Mouse (Mus musculus): ENCODE measurements at regions not wholly inside any gene's neighbourhood (a gene's known extent, or its start where the extent isn't known, plus 50 kb on each side); places are given as distances from the start of the nearest gene placed in this dataset.
A peak's percentile ranks its signal among the peaks of the same experiment; 100 is the strongest.

- WGBS = 43% methylated on average over 2 of the region's 2 CpGs
- Histone ChIP-seq H3K27me3 (ENCODE audit: control insufficient read depth, insufficient read depth, low read length) (no peaks in the 10 kb centered on the region), H3K9me3 (replicated peaks; ENCODE audit: control insufficient read depth, low read length) (no peaks in the 10 kb centered on the region), H3K4me2 (ENCODE audit: low read depth, low read length) (no peak overlapping the region), H3K27ac (ENCODE audit: low read length) (no peak overlapping the region), H3K4me3 (ENCODE audit: low read length) (no peak overlapping the region), H3K9ac (ENCODE audit: low read length) (no peak overlapping the region), H3K36me3 (ENCODE audit: control insufficient read depth, insufficient read depth) (no peaks in the 10 kb centered on the region), H3K4me1 (ENCODE audit: control insufficient read depth, insufficient read depth, low read length) (no peaks in the 10 kb centered on the region)
- no peak for ATAC-seq (replicated peaks; ENCODE audit: extremely low read depth, insufficient read depth, low FRiP score)
These were observed 87.7 kb upstream of the Pkn2 start for GRCm38 (mm10) chr3:142969501-142969900.

- H3K36me3 ChIP-seq (ENCODE audit: control insufficient read depth, insufficient read depth) = no peaks in the 10 kb centered on the region
- ATAC-seq (replicated peaks; ENCODE audit: extremely low read depth, insufficient read depth, low FRiP score) = no peak
- H3K4me3 ChIP-seq (ENCODE audit: low read length) = no peak overlapping the region
- WGBS = 67% methylated on average over 4 of the region's 4 CpGs
- H3K27ac ChIP-seq (ENCODE audit: low read length) = no peak overlapping the region
- H3K9me3 ChIP-seq (replicated peaks; ENCODE audit: control insufficient read depth, low read length) = no peaks in the 10 kb centered on the region
- no peak overlapping the region for H3K9ac ChIP-seq (ENCODE audit: low read length)
- no peaks in the 10 kb centered on the region for H3K4me1 ChIP-seq (ENCODE audit: control insufficient read depth, insufficient read depth, low read length)
- no peak overlapping the region for H3K4me2 ChIP-seq (ENCODE audit: low read depth, low read length)
- no peaks in the 10 kb centered on the region for H3K27me3 ChIP-seq (ENCODE audit: control insufficient read depth, insufficient read depth, low read length)
These were observed 83.8 kb upstream of the Pkn2 start for GRCm38 (mm10) chr3:142965604-142966003.

- Histone ChIP-seq H3K27me3 (ENCODE audit: control insufficient read depth, insufficient read depth, low read length) (no peaks in the 10 kb centered on the region), H3K27ac (ENCODE audit: low read length) (no peak overlapping the region), H3K36me3 (ENCODE audit: control insufficient read depth, insufficient read depth) (no peaks in the 10 kb centered on the region), H3K4me2 (ENCODE audit: low read depth, low read length) (no peak overlapping the region), H3K4me3 (ENCODE audit: low read length) (no peak overlapping the region), H3K4me1 (ENCODE audit: control insufficient read depth, insufficient read depth, low read length) (no peaks in the 10 kb centered on the region), H3K9ac (ENCODE audit: low read length) (no peak overlapping the region), H3K9me3 (replicated peaks; ENCODE audit: control insufficient read depth, low read length) (no peaks in the 10 kb centered on the region)
- ATAC-seq (replicated peaks; ENCODE audit: extremely low read depth, insufficient read depth, low FRiP score) = no peak
- 87% methylated on average over 4 of the region's 4 CpGs for WGBS
These were observed 82.1 kb upstream of the Pkn2 start for GRCm38 (mm10) chr3:142963818-142964372.

- WGBS = 35% methylated on average over 8 of the region's 8 CpGs
- H3K4me2 ChIP-seq (ENCODE audit: low read depth, low read length) = no peak overlapping the region
- ATAC-seq (replicated peaks; ENCODE audit: extremely low read depth, insufficient read depth, low FRiP score) = peak; percentile 69
- peak overlapping the region; percentile 64 for H3K27ac ChIP-seq (ENCODE audit: low read length)
- no peaks in the 10 kb centered on the region for H3K27me3 ChIP-seq (ENCODE audit: control insufficient read depth, insufficient read depth, low read length)
- H3K4me3 ChIP-seq (ENCODE audit: low read length) = no peak overlapping the region
- peaks cover 7% of the 10 kb centered on the region; the same call in 1 of the 2 replicates for H3K4me1 ChIP-seq (ENCODE audit: control insufficient read depth, insufficient read depth, low read length)
- H3K36me3 ChIP-seq (ENCODE audit: control insufficient read depth, insufficient read depth) = no peaks in the 10 kb centered on the region
- no peaks in the 10 kb centered on the region for H3K9me3 ChIP-seq (replicated peaks; ENCODE audit: control insufficient read depth, low read length)
- no peak overlapping the region for H3K9ac ChIP-seq (ENCODE audit: low read length)
These were observed 76.0 kb upstream of the Pkn2 start for GRCm38 (mm10) chr3:142957768-142958167.

DNA sequence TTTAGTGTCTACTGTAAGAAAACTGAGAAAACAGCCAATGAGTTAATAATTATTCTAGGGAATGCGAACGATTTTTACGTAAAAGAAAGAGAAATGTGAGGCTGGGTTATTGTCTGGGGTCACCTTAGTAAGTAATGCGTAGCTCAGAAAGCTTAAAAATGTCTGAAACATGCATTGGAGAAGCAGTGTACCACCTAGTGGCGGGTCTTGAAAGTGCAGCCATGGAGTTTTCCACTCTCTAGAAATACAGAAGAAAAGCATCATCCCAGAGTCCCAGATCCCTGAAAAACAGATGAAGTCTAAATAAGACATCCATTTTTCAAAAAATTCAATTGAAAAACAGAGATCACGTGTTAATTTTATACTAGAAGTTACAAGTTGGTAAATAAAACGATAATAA lies 67.0 kb upstream of the Pkn2 start:
- Histone ChIP-seq H3K4me3 (ENCODE audit: low read length) (no peak overlapping the region), H3K36me3 (ENCODE audit: control insufficient read depth, insufficient read depth) (no peaks in the 10 kb centered on the region), H3K9me3 (replicated peaks; ENCODE audit: control insufficient read depth, low read length) (no peaks in the 10 kb centered on the region), H3K4me2 (ENCODE audit: low read depth, low read length) (no peak overlapping the region), H3K9ac (ENCODE audit: low read length) (no peak overlapping the region), H3K27me3 (ENCODE audit: control insufficient read depth, insufficient read depth, low read length) (no peaks in the 10 kb centered on the region), H3K27ac (ENCODE audit: low read length) (no peak overlapping the region), H3K4me1 (ENCODE audit: control insufficient read depth, insufficient read depth, low read length) (no peaks in the 10 kb centered on the region)
- ATAC-seq (replicated peaks; ENCODE audit: extremely low read depth, insufficient read depth, low FRiP score) = no peak
- WGBS = 33% methylated on average over 7 of the region's 7 CpGs

DNA sequence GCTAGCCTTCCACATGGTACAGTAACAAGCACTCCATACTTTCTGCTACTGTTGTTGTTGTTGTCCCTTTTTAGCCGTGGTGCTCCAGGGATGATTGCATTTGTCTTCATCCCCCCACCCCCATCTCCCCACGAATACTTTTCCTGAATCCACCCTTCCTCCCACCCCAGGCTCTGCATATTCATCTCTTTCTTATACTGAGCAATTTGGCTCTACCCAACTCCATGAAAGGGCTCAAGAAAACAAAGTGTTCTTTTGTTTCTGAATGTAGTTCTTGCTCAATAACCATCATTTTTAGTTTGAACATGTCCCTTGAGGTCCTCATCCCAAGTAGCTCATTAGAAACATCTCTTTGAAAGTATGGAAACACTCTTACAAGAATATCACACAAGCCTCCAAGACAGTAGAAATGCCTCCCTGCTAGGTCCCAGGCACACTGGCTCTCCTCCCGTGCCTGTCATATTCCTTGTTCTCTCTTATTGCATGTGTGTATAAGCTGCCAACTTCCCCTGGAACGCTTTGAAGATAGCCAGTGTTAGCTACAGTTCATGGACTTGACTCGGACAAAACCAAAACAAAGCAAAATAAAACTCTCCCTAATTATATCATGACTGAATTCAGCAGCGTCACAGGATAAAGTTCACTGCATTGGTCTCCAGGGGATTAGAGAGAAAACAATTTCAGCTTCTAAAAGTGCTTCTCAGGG lies 59.7 kb upstream of the Pkn2 start:
- no peak overlapping the region for H3K9ac ChIP-seq (ENCODE audit: low read length)
- no peak overlapping the region for H3K4me3 ChIP-seq (ENCODE audit: low read length)
- H3K4me1 ChIP-seq (ENCODE audit: control insufficient read depth, insufficient read depth, low read length) = no peaks in the 10 kb centered on the region
- H3K27me3 ChIP-seq (ENCODE audit: control insufficient read depth, insufficient read depth, low read length) = no peaks in the 10 kb centered on the region
- WGBS = 39% methylated on average over 6 of the region's 6 CpGs
- 0 out of 2 replicates have a peak, but pooled peaks have one; percentile 41 for ATAC-seq (replicated peaks; ENCODE audit: extremely low read depth, insufficient read depth, low FRiP score)
- no peaks in the 10 kb centered on the region for H3K9me3 ChIP-seq (replicated peaks; ENCODE audit: control insufficient read depth, low read length)
- H3K4me2 ChIP-seq (ENCODE audit: low read depth, low read length) = no peak overlapping the region
- H3K27ac ChIP-seq (ENCODE audit: low read length) = no peak overlapping the region
- no peaks in the 10 kb centered on the region for H3K36me3 ChIP-seq (ENCODE audit: control insufficient read depth, insufficient read depth)

GRCm38 (mm10) chr3:142940874-142941273 lies 59.1 kb upstream of the Pkn2 start:
- ATAC-seq (replicated peaks; ENCODE audit: extremely low read depth, insufficient read depth, low FRiP score) = no peak
- WGBS = 75% methylated on average over 5 of the region's 5 CpGs

GRCm38 (mm10) chr3:142939773-142940172 lies 58.0 kb upstream of the Pkn2 start:
- Histone ChIP-seq H3K36me3 (ENCODE audit: control insufficient read depth, insufficient read depth) (no peaks in the 10 kb centered on the region), H3K27ac (ENCODE audit: low read length) (no peak overlapping the region), H3K4me3 (ENCODE audit: low read length) (no peak overlapping the region), H3K9ac (ENCODE audit: low read length) (no peak overlapping the region), H3K27me3 (ENCODE audit: control insufficient read depth, insufficient read depth, low read length) (no peaks in the 10 kb centered on the region), H3K4me1 (ENCODE audit: control insufficient read depth, insufficient read depth, low read length) (no peaks in the 10 kb centered on the region), H3K4me2 (ENCODE audit: low read depth, low read length) (no peak overlapping the region), H3K9me3 (replicated peaks; ENCODE audit: control insufficient read depth, low read length) (no peaks in the 10 kb centered on the region)
- WGBS = 69% methylated on average over 1 of the region's 1 CpGs
- no peak for ATAC-seq (replicated peaks; ENCODE audit: extremely low read depth, insufficient read depth, low FRiP score)

More at GRCm38 (mm10) chr3:142940874-142941273, 59.1 kb upstream of the Pkn2 start:
- Histone ChIP-seq H3K9ac (ENCODE audit: low read length) (no peak overlapping the region), H3K27ac (ENCODE audit: low read length) (no peak overlapping the region), H3K4me3 (ENCODE audit: low read length) (no peak overlapping the region), H3K27me3 (ENCODE audit: control insufficient read depth, insufficient read depth, low read length) (no peaks in the 10 kb centered on the region), H3K36me3 (ENCODE audit: control insufficient read depth, insufficient read depth) (no peaks in the 10 kb centered on the region), H3K4me1 (ENCODE audit: control insufficient read depth, insufficient read depth, low read length) (no peaks in the 10 kb centered on the region), H3K4me2 (ENCODE audit: low read depth, low read length) (no peak overlapping the region), H3K9me3 (replicated peaks; ENCODE audit: control insufficient read depth, low read length) (no peaks in the 10 kb centered on the region)

DNA sequence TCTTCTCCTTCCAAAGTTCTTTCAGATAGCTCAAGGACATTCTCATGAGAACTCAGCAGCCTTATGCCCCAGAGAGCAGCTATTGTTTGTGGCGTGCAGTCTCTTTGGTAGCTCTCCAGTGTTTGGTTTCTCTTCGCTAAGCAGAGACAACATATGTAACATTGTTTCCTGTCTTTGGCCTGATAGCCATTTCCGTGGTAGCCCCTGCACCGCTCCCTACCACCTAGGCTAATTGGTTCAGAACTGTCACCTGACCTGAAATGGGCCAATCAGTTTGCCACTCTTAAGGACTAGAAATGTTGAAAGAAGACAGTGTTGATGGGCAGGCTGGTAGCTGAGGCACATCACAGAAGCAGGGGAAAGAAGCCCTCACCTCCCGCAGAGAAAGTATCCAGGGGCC lies 54.1 kb upstream of the Pkn2 start:
- WGBS = 48% methylated on average over 5 of the region's 5 CpGs
- ATAC-seq (replicated peaks; ENCODE audit: extremely low read depth, insufficient read depth, low FRiP score) = 0 out of 2 replicates have a peak, but pooled peaks have one; percentile 28
- H3K4me2 ChIP-seq (ENCODE audit: low read depth, low read length) = peak overlapping the region; percentile 29

More for the DNA sequence above, 54.1 kb upstream of the Pkn2 start:
- no peaks in the 10 kb centered on the region for H3K4me1 ChIP-seq (ENCODE audit: control insufficient read depth, insufficient read depth, low read length)
- no peaks in the 10 kb centered on the region for H3K27me3 ChIP-seq (ENCODE audit: control insufficient read depth, insufficient read depth, low read length)
- H3K36me3 ChIP-seq (ENCODE audit: control insufficient read depth, insufficient read depth) = no peaks in the 10 kb centered on the region
- no peaks in the 10 kb centered on the region for H3K9me3 ChIP-seq (replicated peaks; ENCODE audit: control insufficient read depth, low read length)
- no peak overlapping the region for H3K4me3 ChIP-seq (ENCODE audit: low read length)
- no peak overlapping the region for H3K27ac ChIP-seq (ENCODE audit: low read length)
- H3K9ac ChIP-seq (ENCODE audit: low read length) = no peak overlapping the region
